Mouse (Mus musculus) brain, embryonic 18.5 days (tissue): ENCODE data around the gene Cdh1.
"Not testable (repeated sequence)": the region's sequence is repeated elsewhere in the genome, so short reads cannot be mapped to it uniquely, and the experiment has no call there.

Source experiments
- DNase-seq: peaks from one replicate; pipeline ENCODE4 v3.0.0-alpha.2; 2012; ENCODE audit warnings: low read depth, low spot score

Gene Cdh1

DNA sequence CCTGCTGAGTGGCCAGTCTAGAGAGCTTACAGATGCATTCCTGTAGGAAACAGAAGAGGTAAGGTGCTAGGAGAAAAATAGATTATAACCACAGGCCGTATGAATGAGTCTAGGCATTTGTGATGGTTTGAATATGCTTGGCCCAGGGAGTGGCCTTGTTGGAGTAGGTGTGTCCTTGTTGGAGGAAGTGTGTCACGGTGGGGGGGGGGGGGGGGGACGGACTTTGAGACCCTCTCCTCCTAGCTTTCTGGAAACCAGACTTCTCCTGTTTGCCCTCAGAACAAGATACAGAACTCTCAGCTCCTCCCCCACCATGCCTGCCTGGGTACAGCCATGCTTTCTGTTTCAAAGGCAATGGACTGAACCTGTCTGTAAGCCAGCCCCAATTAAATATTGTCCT, 10.7 kb upstream of the Cdh1 start:
- no peak for DNase-seq

DNA sequence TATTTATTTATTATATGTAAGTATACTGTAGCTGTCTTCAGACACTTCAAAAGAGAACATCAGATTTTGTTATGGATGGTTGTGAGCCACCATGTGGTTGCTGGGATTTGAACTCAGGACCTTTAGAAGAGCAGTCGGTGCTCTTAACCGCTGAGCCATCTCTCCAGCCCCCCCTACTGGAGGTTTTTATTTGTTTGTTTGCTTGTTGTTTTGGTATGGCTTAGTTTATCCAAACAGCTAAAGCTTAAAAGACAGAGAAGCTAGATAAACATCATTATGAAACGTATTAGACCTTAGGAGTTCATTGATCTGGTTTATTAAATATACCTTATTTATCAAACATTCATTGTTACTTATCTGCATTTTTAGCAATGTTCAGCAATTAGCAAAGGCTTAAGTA, 7.5 kb upstream of the Cdh1 start:
- not testable (repeated sequence) for DNase-seq

DNA sequence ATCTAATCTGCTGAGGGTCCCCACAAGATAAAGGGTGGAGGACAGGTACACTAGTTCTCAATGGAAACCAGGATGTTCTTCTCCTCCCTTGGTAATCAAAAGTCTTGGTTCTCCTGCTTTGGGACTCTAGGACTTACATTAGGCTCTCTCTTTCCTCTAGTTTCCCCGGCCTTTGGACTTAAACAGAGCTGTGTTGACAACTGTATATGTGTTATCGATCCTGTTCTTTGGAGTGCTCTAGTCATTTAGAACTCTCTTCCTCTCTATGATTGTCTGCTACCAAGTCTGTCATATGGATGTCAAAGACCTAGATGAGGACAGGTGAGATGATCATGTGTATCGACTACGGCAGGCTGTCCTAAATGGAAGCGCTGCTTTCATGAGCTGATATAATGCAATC, 6.1 kb upstream of the Cdh1 start:
- DNase-seq, result no peak

DNA sequence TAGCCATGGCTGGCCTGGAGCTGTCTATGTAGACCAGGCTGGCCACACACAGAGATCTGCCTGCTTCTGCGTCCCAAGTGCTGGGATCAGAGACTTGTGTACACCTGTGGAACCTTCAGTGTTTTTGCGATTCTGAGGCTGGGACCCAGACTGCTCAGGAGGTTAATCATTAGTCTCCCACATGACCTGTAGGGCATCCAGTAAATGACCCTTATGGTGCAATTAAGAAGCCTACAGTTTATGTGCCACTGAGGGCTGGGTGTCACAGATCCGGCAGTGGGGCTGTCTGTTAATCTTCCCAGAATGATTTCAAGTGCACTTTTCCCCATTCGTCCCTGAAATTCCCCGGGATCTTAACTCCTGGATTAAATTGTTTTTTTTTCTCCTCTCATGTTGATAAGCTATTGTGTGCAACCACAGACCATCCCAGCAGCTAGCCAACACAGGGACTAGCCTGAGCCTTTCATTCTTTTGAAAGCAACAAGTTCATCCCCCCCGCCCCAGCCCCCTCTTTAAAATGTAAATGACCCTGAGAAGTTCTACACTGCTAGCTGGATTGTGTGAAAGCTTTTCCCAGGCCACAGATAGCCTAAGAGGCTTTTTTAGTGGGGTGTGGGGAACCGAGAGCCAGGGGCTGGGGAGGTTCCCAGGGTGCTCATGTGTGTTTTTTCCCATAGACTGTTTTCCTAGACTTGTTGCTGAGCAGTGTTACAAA, 3.7 kb upstream of the Cdh1 start:
- DNase-seq, result no peak

DNA sequence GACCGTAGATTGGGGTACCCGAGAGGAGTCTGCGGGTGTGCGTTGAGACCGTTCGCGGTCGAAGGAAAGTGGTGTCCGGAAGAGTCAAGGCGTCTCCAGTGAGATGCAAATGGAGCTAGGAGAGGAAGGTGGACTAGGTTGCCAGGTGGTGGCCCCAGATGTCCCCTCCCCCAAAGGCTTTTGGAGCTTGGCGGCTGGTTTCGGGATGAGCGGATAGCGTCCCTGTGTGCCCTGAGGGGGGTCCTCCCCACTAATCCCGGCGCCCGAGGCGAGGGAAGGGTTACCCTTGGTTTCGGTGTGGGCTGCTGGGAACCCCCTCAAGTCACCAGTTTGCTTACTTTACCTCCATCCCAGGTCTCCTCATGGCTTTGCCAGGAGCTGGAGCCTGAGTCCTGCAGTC, 782 bp downstream of the Cdh1 start:
- DNase-seq, result no peak

DNA sequence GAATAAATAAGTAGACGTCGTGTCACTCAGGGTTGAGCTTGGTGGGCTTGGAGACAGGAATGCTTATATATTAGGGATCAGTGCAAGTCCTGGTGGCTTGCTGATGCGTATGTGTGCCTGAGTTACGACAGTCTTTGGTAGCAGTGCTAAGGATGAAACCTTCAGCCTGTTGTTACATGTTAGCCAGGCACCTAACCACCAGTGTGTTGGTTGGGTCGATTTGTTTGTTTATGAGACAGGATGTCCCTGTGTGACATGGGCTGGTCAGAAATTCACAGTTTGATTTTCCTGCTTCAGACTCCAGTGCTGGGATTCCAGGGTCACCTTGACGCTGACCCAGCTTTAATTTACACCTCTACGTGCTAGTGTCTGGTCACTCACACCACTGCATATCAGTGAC, 2.5 kb downstream of the Cdh1 start:
- no peak for DNase-seq

DNA sequence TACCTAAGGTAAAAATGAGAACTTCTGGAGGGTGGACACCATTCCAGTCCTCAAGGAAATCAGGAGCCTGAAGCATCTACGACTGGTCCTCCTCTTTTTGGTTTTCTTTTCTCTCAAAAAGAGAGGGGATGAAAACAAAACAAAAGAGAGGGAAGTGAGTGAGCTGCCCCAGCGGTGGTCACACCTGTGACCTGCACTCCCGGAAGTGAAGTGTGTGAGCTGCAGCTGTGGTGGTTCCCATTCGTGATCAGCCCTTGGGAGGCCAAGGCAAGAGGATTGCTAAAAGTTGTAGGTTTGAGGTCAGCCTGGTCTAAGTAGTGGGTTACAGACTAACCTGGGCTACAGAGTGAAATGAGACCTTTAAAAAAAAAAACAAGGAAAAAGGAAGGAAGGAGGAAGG, 3.0 kb downstream of the Cdh1 start:
- no peak for DNase-seq

DNA sequence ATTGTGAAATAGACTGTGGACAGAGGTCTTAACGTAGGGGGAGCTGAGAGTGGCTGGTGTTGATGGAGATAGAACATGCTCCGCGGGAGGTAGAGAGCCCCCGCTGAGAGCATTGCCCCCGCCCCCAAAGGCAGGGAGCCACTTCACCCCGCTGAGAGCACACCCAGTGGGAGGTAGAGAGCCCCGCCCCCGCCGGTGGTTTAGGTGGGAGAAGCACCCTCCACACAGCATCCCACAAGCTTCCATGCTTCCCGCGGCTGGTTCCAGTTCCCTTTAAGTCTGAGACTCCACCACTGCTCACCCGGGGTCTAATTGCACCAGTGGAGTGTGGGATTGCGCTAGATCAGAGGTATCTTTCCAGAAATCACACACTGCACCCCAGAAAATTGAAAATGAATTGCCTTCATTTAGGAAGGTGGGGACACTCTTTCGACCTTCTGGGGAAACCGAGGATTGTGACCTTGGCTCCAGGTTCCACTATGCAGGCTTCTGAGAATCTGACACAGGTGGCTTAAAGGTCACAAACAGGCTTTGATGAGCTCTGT, 3.5 kb downstream of the Cdh1 start:
- DNase-seq, result no peak

DNA sequence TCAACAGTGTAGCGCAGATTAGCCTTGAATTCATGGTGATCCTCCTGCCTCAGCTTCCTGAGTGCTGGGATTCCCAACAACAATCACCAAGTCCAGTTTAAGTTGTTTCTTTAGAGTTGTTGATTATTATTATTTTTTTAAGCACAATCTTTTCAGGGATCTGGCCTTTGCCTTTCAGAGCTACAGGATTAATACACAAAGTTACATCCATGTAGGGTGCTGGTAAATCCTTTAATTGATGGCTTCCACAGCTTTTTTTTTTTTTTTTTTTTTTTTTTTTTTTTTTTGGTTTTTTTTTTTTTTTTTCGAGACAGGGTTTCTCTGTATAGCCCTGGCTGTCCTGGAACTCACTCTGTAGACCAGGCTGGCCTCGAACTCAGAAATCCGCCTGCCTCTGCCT, 4.6 kb downstream of the Cdh1 start:
- not testable (repeated sequence) for DNase-seq

DNA sequence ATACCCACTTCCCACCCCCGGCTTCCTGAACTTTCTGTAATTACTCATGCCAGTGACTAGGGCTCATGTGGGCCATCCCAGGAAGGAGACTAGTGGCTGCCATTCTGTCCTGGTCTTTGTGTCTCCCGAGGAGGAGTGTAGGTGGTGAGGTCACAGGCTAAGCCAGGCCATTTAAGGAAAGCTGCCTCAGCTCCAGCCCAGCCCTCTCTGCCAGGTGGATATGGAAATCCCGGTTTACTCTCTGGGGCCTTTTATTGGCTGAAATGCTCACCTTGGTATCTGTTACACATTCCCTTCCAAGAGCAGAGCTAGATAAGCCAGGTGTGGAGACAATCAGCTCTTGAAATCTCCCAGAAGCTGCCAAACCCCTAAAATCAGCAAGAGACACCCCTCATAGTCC, 5.3 kb downstream of the Cdh1 start:
- no peak for DNase-seq

DNA sequence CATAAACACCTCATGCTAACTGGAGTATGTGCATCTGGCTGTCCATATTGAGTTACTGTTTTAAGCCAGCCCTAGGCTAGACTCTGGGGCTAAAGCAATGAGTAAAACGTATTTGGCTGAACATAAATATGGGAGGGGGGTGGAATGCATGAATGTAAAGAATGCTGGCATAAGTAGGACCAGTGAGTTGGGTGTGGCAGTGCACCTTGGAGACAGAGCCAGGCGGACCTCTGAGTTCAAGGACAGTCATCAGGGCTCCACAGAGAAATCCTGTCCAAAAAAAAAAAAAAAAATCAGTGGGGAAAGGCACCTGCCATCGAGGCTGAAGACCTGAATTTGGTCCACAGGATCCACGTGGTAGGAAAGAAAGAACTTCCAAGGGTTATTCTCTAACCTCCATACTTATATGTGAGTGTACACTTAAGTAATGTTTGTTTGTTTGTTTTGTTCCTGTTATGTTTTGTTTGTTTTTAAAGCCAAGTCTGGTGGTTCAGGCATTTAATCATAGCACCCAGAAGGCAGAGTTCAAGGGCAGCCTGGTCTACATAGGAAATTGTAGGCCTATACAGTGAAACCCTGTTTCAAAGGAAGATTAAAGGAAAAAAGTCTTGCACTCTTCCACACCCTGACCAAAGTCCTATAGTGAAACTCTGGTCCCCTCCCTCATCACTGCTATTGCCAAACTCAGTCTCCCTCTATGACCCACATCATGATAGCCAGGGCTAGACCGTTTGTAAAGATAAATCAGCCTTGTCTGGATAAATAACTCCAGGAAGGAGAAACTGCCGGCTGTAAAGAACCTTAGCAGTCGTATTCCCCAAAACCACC, 6.1 kb downstream of the Cdh1 start:
- DNase-seq, result no peak

DNA sequence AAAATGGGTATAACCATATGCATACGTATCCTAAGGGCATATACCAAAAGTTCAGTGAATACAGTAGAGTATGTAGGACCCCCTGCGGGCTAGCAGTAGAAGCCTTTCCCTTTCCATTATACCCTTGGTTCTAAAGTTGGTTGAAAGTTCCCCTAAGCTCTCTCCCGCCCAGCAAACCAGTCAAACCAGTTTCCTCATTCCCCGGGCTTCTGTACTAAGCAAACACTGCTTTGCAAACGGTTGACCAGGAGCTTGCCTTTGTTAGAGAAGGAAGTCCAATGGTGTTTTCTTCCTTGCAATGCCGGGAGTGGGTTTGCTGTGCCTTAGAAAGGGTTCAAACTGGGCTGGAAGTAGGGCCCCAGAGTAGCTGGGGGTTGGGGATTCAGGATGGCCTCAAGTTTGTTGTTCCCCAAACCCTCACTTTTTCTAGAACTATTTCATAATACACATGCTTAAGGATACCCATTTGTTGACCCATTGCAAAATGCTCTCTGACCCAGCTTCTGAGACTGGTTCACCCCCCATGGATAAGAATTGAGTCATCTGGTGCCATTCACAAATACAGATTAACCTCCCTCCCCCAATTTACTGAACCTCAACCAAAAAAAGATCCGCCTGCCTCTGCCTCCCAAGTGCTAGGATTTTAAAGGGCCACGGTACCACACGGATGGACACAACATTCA, 7.9 kb downstream of the Cdh1 start:
- DNase-seq, result no peak

DNA sequence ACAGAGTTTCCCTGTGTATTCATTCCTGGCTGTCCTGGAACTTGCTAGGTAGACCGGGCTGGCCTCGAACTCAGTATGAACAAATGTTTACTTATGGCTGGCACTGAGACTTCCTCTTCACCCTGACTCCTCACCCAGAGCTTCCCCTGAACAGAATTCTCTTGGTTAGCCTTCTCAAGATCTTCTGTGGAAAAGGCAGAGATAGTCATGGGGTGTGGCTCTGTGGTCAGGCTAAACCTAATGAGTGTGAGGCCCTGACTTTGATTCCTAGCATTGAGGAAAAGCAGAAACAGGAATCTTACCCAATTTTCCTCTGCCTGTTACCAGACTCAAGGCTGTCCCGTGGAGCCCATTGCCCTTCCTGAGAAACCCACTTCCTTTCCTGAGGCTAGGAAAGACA, 8.9 kb downstream of the Cdh1 start:
- no peak for DNase-seq

DNA sequence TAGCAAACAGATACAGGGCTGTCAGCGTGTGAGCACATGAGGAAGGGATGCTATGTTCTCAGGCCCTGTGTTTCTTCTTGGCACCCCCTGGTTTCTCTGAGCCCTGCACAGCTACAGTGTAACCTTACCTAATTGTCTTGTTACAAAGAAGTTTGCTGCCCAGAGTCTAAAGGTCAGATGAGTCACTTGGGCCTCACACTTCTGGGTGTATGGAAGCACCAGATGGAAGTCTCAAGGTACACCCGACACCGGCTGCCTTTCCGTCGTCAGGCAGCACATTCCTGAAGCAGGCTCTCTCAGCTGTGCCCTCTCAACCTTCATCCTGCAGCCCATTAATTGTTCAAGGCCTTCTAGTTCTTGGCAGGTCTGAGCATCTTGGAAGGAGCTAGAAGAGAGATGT, 11.6 kb downstream of the Cdh1 start:
- no peak for DNase-seq

DNA sequence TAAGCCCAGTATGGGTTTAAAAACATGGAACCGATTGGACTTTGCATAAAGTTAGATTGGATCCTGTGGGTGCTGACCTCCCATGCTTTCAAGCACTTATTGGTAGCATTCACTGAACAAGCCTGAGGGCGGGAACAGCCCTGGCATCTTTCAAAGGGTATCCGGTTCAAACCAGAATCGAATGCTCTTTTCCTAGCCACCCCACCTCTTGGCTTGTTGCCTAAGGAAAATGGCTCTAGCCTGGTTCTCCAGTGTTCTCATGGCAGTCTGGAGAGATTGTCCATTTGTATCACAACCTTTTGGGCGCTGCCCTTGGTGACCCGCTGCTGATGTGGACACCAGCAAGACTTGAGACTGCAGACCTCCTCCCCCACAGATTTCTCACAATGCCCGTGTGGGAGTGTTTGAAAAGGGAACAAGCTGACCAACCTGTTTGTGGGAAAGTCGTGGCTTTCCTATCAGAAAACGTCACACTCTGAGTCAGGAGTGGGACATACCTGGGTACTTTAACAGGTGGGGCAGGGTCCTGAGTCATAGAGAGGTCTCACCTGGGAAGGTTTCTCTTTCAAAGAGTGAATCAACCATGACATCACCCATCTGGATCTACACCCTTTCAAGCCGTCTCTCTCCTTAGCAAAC, 12.6 kb downstream of the Cdh1 start:
- no peak for DNase-seq

DNA sequence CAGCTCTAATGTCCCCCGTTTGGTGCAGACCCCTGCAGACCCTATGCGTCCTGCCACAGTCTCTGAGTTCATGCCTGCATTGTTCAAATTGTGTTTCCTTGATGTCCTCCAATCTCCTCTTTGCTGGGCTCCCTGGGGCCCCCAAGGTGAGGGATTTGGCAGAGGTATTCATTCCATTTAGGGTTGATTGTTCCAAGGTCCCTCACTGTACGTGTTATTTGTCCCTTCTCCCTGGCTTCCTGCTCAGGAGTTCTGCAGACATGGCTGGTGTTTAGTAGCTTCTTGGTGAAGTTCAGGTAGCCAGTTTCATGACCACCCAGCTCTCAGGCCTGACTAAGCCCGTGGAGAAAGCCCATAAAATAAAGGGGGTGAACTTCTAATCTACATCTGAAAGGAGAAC, 13.5 kb downstream of the Cdh1 start:
- DNase-seq, result no peak

DNA sequence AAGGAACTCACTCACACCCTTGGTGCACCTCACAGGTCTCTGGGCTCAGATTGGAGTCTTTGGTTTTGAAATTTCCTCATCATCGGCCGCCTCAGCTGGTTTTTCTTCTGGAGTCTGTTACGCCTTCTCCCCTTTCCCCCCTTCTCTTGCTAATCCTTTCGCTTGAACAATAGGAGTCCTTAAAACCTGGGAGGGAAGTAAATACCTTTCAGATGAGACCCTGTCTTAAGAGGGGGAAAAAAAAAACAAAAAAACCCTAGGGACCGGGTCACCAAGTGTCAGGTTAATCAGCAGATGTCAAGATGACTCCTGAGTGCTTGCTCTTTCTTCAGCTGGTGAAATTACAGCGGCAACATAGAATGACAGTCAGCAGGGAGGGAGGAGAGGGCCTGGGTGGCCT, 14.0 kb downstream of the Cdh1 start:
- DNase-seq, result no peak

DNA sequence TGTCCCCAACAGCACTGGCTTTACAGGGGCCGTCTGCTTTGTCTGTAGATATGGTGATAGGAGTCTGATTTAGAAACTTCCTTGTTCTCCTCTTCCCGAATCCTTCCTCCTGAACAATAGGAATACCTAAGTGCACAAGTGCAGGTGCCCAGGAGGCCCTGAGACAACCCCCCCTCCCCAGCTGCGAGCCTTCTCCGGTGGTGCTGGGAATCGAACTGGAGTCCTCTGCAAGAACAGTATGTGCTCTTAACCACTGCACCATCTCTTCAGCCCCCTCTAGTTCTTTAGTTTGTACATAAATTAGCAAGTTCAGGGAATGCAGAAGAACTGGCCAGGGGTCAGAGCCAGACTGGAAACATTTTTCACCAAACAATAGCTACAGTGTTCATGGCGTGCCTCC, 14.7 kb downstream of the Cdh1 start:
- DNase-seq, result no peak

DNA sequence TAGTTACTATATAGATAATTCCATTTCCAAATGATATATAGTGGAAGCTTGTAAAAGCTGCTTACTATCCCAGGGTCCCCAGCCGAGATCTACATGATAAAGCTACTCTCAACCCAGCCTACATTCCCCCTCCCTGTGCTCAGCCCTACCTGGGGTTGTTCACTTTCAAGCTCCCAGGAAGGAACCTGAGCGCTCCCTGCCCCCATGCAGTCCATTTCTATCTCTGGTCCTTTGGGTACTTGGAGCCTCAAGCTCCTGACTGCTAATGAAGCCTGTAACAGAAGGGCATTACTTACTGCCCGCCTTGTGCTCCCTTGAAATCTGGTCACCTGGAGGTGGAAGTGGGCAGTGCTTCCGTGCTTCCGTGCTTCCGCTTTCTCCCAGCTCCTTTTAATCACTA, 15.2 kb downstream of the Cdh1 start:
- DNase-seq, result no peak

DNA sequence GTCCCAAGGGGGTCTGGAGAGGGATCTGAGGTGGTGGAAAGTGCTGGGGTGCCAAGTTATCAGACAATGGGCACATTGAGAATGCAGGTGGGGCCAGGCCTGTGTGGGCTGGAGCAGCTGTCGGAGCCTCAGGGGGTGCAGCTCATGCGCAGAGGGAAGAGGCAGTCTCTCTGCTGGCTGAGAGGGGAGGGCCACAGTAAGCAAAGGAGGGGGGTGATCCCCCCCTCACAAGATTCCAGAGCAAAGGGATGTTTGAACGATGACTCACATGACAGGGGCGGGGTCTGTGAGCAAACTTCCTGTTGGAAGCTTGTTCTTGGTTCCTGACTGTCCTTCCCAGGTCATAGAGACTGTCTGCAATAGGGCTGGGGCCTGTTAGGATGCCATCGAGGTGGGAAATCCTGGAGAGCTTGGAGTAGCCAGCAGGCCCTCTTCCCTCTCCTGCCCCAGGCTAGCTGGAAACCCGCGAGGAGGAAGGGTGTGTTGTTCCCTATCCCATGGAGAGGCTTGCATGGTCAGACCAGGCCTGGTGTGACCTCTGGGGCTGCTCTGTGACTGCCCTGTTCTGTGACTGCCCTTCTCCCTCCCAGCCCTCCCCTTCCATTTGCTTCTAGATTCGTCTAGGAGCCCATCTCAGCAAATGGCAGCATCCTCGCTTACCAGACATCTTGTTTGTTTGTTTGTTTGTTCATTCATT, 16.5 kb downstream of the Cdh1 start:
- no peak for DNase-seq

DNA sequence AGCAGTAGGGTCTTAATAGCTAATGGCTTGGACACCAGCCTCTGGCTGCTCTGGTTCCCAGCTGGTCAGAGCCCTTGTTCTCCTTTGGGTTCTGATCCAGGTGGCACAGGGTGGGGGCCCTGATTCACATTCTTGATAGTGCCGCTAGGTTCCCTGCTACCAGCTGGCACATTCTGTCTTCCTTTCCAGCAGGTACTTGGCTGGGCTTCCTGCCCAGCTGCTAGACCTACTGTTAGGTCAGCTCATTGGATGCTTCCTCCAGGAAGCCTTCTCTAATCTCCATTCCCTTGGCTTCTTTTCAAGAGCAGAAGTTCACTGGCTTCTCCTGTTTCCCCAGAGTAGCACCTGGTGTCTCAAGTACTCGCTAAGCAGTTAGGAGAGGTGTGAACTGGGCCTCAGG, 17.3 kb downstream of the Cdh1 start:
- DNase-seq, result no peak
